Mouse (Mus musculus) midbrain, embryonic 14.5 days (tissue): ENCODE results near the gene Agpat2. TPM values are rescaled to one million over a fixed set of nuclear protein-coding genes. Genes with fewer than 3 reads are reported as not detected.

Source experiments
- microRNA counts: library from miRNA; unstranded; fragments of <30 nt; microRNA quantifications from one replicate; lab custom pipeline; 2016
- microRNA-seq: library from miRNA; unstranded; fragments of <30 nt; microRNA quantifications from one replicate; pipeline ENCODE4, GENCODE M21; 2016
- polyA plus RNA-seq: library from polyadenylated mRNA; unstranded; fragments of >200 nt; fragmentation: Nextera tagmentation; extraction: Ambion mirVana; gene quantifications from 2 replicates; pipeline ENCODE4 v1.2.1, GENCODE M21; 2014

Agpat2 gene
- polyA plus RNA-seq, 1 experiment from 2014 or later: 3.8 TPM

MicroRNAs encoded within 50 kb of the gene (microRNA counts, 519-probe panel; counts per million panel counts)
- microRNA mmu-miR-126-3p (lab: Ali Mortazavi, UCI) (7,138 counts per million, percentile 90 among the panel's probes with 10 or more counts), microRNA mmu-miR-126-5p (lab: Ali Mortazavi, UCI) (4,702 counts per million, percentile 39 among the panel's probes with 10 or more counts)

Small RNA genes within 50 kb of the gene (microRNA-seq; reads per million reads assigned to microRNA genes)
- gene Mir126a (not detected), gene Mir126b (not detected)

Other genes with a start within 250 kb of the Agpat2 start
- 1.5 and 1.7 TPM in 2 replicates for gene Card9, start 243.5 kb downstream of the Agpat2 start, polyA plus RNA-seq
- gene Snapc4, start 223.8 kb downstream of the Agpat2 start, polyA plus RNA-seq: 25.3 and 30.7 TPM in 2 replicates
- gene Entr1, start 215.1 kb downstream of the Agpat2 start, polyA plus RNA-seq: 143 and 161 TPM in 2 replicates
- 68.0 and 80.9 TPM in 2 replicates for gene Pmpca, start 215.1 kb downstream of the Agpat2 start, polyA plus RNA-seq
- 20.7 and 26.3 TPM in 2 replicates for gene Inpp5e, start 195.2 kb downstream of the Agpat2 start, polyA plus RNA-seq
- 24.3 and 32.4 TPM in 2 replicates for gene Sec16a, start 159.2 kb downstream of the Agpat2 start, polyA plus RNA-seq
- 22.0 and 33.9 TPM in 2 replicates for gene Notch1, start 87.8 kb downstream of the Agpat2 start, polyA plus RNA-seq
- 36.7 and 51.1 TPM in 2 replicates for gene Egfl7, start 24.4 kb downstream of the Agpat2 start, polyA plus RNA-seq
- not detected in 2 replicates for gene Gm20532, start 17.8 kb downstream of the Agpat2 start, polyA plus RNA-seq
- gene Fam69b, start 24.0 kb upstream of the Agpat2 start, polyA plus RNA-seq: 123 and 160 TPM in 2 replicates
- gene Lcn4, start 66.9 kb upstream of the Agpat2 start, polyA plus RNA-seq: not detected in 2 replicates